Mouse (Mus musculus) small intestine, adult 2 months (tissue): Measurements from ENCODE around the gene Tmem91.

Source experiments
- CTCF ChIP-seq: fragments of 200-500 bp; IDR thresholded peaks from 2 replicates; pipeline ENCODE4 v1.5.1; 2012; ENCODE audit warnings: low read depth, mild to moderate bottlenecking, control low read depth, inconsistent platforms, low read length, moderate library complexity, mixed read lengths; ENCODE audit not compliant: insufficient replicate concordance, insufficient read length; ENCODE audit errors: extremely low read depth
- POLR2A ChIP-seq: fragments of 200-500 bp; IDR thresholded peaks from 2 replicates; pipeline ENCODE4 v1.6.1; 2012; ENCODE audit warnings: low read depth, mild to moderate bottlenecking, control low read depth, inconsistent platforms, low read length, moderate library complexity

- TF ChIP-seq CTCF (no peak), POLR2A (no peak)
These were observed 38.6 kb downstream of the Tmem91 start for GRCm38 (mm10) chr7:25636373-25636772.
